Mouse (Mus musculus) layer of hippocampus, postnatal 14 days (tissue): Measurements from ENCODE around the gene Twf1. TPM values are rescaled to one million over a fixed set of nuclear protein-coding genes. Genes with fewer than 3 reads are reported as not detected.
A peak's percentile ranks its signal among the peaks of the same experiment; 100 is the strongest.

Experiments
- DNase-seq, 2 experiments: peaks; one replicate each; pipeline ENCODE4 v3.0.0; 2021 to 2022; ENCODE audit warnings: low spot score in 2 of 2, mixed read lengths in 1 of 2
- total RNA-seq, 2 experiments: library from RNA; stranded (reverse); gene quantifications; 2 replicates each; pipeline ENCODE4 v1.2.3; 2021

Gene Twf1
- total RNA-seq, 2 experiments from 2014 or later: 61.6 to 62.0 TPM

DNA sequence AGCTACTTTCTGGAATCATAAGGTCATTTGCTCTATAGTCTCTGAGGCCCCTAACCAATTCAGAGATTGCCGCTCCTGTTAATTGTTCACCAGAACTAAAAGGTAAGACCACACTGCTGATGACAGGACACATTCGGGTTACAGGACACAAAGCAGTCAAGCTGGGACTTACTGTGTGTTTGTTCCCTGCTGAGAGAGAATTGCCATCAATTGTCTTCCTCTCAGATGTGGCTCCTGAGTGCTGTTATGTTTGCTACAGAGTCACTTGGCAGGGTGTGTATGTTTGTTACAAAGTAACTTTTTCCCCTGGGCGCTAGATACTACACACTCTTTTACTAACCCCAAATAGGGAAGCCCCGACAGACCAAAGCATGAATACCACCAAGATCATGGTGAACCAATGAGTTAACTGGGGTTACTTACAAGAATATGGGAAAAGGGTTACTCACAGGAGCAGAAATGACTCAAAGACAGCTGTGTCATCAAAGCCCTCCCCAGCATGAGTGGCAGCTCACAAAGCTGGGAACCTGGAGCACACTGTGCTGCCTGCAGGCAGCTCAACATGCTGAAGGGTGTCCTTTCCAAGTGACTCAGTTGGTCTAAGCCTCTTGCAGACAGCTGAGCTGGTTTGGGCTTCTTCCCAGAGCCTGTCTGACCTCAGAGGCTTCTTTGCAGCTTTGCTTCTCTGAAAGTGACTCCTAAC lies 15.0 kb downstream of the Twf1 start:
- no peak for DNase-seq

DNA sequence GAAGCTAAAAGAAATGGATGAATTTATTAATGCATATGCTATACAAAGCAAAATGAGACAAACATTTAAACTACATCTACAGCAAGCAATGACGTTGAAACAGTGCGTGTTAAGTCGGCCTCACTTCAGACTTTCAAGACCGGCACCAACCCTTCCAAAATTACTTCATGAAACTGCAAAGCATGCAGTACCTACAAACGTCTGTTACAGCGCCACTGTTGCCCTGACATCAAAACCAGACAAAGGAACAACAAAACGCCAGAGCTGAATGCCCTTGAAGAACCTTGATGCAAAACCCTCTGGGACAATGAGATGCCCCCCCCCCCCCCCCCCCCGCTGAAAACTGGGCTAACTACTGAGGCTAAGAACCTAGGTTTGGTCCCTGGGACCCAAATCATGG lies 16.9 kb downstream of the Twf1 start:
- no peak for DNase-seq

DNA sequence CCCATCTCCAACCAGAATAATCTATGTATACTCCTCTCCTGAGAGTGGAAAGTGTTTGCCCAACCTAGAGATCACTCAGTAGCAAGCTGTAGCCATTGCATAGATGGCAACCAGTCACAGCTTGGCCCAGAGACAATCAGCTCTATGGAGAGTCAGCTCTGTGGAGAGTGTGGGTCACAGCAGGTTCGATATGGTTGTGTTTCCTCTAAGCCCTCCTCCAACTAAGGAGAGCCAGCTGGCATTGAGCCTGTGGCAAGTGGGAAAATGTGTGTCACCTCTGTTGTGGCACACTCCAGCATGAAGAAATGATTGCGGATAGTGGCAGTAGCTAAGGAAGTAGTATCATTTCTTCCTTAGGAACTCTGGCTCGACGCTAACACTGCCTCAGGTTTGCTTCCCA lies 18.2 kb downstream of the Twf1 start:
- no peak for DNase-seq

DNA sequence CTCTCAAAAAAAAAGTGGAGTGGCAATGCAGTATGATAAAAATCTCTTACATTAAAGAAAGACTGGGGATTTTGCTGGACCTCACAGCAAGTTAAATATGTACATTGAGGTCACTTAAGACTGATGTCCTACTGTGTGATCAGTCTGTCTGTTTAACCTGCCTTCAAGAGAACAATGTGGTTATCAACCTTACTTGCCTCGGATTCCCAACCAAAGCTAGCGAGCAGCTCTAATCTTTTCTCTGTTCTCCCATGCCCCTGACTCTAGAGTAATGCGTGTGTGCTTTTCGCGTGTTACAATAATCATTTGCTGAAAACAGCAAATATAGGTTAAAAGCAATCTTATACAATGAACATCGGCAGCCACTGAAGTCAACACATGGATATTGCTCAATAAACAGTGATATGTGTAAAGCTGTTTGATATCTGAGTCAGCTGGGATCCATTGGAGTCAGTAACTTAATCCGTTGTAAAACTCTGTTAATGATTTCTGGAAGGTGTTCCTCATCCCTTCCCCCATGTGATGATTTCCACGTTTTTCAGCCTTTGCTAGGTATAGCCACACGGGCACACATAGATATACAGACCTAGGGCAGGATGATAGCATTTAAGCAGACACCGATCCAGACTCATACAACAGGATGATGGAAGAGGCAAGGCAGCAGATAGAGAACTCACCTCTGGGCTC lies 21.1 kb downstream of the Twf1 start:
- no peak for DNase-seq

DNA sequence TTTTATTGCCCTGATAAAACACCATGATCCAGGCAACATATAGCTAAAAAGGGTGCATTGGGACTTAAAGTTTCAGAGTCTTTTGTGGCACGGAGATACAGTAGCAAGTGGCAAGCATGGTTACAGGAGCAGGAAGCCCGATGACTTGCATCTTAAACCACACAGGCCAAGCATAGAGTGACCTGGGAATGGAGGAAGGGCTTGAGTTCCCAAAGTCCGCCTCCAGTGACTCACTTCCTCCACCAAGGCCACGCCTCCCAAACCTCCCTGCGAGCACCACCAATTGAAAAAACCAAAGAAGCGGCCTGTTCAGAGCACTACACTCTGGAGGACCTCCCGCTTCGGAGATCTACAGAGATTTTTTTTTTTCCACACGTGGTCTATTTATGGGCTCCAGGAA lies 23.8 kb downstream of the Twf1 start:
- DNase-seq: no peak

DNA sequence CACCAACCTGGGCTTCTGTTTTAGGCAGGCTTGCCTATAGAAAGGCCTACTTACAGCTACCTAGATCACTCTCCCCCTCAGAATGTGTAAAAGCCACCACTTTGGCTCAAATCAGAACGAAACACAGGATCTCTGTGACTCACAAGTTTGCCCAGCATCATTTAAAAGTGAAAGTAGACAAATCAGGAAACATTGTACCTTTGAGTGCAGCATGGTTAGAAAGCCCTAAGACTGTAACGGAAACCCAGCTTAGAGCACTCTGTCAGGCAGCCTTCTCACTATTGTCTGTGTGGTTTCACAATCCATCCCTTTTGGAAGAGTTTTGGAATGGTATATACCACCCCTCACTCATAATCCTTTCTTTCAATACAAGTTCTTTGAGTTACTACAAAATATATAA lies 24.8 kb downstream of the Twf1 start:
- DNase-seq: no peak

DNA sequence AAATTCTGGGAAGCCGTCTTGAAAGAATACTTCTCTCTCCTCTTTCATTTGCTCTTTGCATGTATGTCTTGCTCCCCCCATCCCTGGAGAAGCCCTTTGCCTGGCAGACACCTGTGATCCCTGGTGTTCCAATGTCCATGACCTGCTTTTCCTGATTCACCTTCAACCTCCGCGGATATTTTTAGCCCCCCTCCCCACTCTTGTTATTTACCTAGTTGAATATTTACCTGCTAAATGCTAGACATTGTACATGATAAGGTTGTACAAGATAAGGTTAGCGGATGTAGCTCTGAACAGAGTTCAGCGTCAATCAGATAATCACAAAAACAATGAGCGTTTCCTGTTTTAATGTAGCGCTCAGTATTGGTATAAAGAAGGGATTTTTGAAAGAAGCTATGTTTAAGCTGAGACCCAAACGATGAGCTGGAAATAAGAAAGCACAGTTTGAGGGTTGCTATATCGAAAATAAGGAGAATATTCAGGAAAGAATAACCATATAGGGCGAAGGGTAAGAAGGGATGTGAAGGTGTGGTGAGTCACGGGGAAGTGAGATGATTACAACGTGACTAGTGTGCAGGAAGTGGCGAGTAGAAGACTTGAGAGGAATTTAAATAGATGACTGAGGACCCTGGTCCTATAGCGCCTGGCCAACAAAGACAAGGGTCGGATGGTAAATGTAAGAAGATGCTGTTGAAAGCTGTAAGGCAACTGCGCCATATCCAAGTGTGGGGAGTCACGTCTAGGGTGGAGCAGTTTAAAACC lies 30.6 kb downstream of the Twf1 start:
- no peak for DNase-seq

DNA sequence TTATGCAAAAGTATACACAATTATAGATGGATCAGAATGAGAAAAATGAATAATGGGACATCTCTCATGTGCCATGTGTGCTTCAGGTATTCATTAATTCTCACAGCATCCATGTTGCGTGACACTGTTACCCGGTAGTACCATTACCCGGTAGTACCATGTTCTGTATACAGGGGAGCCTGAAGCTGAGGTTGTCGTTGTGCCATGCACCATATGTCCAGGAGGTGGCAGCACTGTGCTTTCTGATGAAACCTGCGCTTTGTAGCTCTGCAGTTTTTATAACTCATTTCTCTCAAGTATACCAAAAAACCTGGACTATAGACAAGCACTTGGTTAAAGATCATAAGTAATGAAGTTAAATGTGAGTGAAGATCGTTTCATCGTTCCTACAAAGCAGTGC lies 32.2 kb downstream of the Twf1 start:
- peak; percentile 87 to 89 for DNase-seq

DNA sequence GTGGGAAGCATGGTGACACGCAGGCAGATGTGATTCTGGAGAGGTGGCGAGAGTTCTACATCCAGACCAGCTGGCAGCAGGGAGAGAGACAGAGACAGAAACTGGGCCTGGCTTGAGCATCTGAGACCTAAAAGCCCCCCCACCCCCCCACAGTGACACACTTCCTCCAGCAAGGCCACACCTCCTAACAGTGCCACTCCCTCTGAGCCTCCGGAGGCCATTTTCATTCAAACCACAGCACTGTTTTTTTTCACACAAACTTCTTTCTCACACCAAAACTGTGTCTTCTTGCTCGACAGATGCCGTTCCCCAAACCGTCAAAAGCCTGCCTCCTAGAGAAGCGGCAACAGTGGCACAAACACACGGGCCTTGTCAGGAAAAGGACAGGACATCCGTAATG lies 36.2 kb downstream of the Twf1 start:
- no peak for DNase-seq

DNA sequence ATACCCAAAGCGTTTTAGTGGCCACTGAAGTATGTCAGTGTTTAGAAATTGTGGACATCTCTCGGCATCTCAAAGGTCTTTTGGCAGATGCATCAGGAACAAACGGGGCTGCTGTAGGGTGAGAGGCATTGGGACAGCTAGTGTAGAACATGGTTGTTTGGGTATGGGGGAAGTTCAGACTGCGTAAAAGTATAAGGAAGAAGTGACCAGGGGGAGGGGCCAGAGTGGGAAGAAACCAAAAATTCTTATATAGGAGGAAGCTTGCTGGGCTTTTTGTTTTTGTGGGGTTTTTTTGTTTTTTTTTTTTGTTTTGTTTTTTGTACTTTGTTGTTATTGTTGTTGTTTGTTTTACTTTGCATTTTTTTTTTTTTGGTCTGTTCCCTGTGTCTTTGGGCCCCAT lies 44.8 kb downstream of the Twf1 start:
- no peak for DNase-seq

DNA sequence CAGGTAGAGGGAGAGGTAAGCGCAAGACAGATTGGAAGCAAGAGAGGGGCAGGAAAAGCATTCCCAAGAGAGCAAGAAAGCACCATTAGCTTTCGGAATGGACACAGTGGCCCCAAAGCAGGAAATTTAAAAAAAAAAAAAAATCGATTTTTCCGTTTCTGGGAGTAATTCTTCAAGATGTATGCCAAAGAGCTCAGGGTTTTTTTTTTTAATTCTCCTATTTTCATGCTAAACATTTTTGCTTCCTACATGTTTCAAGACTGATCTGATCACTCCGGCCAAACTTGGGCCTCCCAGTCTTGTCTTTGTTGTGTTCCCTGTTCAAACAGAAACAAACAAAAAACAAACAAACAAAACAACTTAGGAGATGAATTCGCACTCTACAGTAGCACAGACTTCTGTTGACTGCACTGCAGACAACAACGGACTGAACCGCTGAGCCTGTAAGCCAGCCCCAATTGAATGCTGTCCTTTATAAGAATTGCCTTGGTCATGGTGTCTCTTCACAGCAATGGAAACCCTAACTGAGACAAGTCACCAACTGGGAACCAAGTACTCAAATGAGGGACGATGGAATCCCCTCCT lies 45.5 kb downstream of the Twf1 start:
- DNase-seq: no peak

DNA sequence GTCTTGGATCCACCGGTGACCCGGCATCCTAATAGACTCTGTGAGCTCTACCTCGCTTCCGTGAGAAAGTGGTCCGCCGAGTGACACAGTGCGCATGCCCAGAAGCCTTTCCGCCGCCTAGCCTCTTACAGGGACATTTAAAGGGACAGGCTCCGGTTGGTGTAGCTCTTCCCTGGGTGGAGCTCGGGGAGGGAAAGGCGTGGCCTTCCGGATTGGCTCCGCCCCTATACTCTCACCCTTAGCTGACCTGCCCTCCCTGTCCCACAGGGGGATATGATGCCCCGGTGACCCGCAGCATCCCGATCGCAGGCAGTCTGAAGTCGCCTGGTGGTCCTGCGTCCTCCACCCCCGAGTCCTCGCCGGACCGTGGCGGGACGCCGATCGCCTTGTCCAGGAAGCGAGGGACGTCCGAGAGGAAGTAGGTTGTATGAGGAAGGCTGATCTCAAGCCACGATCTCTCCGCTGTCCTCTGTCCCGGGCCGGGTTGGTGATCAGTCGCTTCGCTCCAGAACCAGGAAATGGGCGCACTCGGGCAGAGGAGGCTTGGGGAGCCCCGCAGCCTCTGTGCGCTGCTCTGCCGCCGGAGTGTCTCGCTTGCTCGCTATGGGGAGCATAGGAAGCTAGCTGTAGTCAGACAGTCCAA lies 46.2 kb downstream of the Twf1 start, which contains the start of the genes Pus7l and Irak4:
Gene Pus7l (minus strand): TSS at position 139 of the 643 bp plus-strand sequence.
Gene Irak4 (plus strand): TSS at position 235 of the 643 bp plus-strand sequence.
- peak; percentile 90 to 93 for DNase-seq

DNA sequence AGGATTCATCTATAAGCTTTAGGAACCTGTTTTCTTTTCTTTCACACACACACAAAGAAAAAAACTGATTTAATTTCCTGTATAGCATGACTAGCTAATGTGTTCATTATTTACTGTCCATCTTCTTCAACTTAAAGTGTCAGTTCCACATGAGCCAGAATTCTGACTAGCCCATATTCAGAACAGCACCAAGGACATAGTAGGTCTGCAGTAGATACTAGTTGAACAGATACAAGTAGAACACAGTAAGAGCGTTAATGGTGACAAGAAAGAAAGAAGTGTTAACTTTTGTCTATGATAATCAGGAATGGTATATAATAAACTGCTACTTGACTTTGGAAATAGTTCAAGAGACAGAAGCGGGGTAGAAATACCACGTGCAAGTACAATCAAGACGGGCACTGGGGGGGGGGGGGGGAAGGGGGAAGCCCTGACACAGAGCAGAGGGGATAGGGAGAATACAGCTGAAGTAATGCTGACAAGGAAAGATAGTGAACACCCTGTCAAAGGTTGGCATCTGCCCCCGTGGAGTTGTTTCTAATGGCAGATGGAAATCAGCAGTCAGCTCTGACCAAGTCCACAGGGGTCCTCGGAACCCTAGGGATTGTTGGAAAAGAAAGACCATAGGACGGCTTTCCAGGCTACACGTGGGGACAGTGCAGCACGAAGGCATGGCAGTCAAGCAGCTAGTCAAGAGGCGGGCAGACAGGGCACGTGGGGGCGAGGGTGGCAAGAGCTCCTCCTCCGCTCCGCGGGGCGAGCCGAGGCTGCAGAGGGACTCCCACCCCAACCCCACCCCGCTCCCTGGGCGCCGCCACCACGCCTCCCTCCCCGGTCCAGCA lies 46.9 kb downstream of the Twf1 start:
- DNase-seq: no peak

DNA sequence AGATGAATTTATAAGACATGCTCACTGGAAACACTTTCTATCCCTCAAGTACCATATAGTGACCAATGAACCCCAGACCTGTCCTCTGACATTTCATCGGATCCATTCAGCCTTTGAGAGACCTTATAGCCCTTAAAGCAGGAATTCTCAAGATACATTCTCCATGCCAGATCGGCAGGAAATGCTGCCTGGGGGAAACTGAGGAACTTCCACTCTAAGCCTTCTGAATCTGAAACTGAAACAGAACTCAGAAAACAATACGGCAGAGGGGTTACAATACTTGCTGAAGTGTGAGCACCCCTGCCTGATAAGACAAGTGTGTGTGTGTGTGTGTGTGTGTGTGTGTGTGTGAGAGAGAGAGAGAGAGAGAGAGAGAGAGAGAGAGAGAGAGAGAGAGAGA lies 50.4 kb downstream of the Twf1 start:
- DNase-seq: no peak

DNA sequence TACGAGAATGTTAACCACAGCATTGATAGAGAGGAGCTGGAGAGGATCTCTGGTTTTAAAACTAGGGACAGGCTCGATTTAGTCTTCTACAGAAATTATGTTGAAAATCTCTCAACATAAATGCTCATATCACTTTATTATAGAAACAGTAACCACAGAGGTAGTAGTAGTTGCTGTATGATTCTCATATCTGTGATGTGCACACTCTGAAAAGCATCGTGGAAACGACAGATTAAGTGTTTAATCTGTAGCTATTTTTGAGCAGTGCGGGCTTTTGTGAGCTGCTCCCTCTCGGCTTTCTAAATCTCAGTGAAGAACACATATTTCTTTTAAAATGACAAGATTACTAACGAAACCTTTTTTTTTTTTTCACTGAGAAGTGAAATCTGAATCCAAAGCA lies 54.2 kb downstream of the Twf1 start:
- no peak for DNase-seq

DNA sequence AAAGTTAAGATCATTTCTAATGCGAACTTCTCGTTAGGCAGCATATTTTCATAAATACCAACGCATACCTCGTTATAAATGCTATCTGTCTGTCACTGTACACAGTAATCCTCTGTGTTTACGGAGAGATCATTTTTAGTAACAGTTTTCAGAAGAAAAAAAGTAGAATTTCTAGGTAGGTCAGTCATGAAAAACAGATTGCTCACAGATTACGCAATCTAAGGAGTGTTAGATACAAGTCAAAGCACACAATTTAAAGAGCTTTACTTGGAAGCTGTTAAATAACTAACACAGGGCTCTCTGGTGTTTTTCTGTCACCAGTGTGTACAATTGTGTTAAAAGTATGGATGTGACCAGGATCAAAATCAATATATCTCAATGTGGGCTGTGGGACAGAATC lies 56.7 kb downstream of the Twf1 start:
- DNase-seq: no peak

DNA sequence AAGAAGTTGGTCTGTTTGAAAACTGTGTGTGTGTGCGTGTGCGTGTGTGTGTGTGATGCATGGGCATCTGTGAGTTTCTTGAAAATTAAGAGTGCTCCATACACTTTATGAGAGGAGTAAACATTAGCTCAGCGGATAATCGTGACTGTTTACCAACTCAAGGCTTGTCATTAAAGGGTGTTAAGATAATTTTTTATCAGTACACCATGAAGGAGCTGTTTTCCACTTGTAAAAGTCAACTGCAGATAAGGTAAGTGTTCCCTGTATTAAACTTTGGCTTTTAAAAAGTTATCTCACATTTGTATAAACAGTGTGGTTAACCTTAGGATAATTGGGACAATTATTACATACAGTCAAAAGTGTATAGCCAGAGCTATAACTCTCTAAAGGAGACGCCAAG lies 57.4 kb downstream of the Twf1 start:
- no peak for DNase-seq

DNA sequence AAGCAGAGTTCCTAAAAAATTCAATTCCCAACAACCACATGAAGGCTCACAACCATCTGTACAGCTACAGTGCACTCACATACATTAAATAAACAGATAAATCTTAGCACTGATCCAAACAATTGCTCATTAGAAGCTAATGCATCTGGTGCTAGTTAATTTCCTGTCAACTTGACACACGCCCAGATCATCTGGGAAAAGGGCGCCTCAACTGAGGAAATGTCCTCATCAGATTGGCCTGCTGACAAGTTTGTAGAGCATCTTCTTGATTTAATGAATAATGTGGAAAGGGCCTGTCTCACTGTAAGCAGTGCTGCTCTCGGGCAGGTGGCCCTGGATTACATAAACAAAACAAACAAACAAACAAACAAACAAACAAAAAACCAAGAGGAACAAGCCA lies 59.2 kb downstream of the Twf1 start:
- DNase-seq: no peak
